ENCODE assay signal across 41 mouse cellular contexts in genomic region chr3:60003622-60004021, GRCm38 (mm10). TPM values are rescaled to one million over a fixed set of nuclear protein-coding genes. Genes with fewer than 3 reads are reported as not detected.
"Had no signal": no experiment of that assay in that cellular context is flagged by ENCODE, and none has a peak within 500 bp of the region (broad histone marks: within the 10 kb centered on the region; RNA-seq: fewer than 3 reads in every experiment).

No protein-coding gene starts in this region.

- DNase-seq: heart, postnatal 10 days; heart, postnatal 14 days; heart, postnatal 36 days; heart, postnatal 4 days; kidney, adult 11 months; kidney, adult 18-20 months; kidney, adult 2 months; kidney, adult 8-10 months; kidney, adult 9 months; kidney, postnatal 10 days; kidney, postnatal 14 days; kidney, postnatal 25 days; kidney, postnatal 36 days; kidney, postnatal 4 days; layer of hippocampus, adult 9-11 months; layer of hippocampus, postnatal 36 days had no signal

- H3K4me1 ChIP-seq: heart, embryonic 10.5 days; heart, embryonic 12.5 days; heart, embryonic 13.5 days; heart, embryonic 15.5 days; hindbrain, embryonic 10.5 days; hindbrain, embryonic 12.5 days; hindbrain, embryonic 13.5 days; hindbrain, embryonic 15.5 days; kidney, embryonic 15.5 days had no signal

- H3K9ac ChIP-seq: heart, embryonic 12.5 days; heart, embryonic 13.5 days; heart, embryonic 15.5 days; hindbrain, embryonic 12.5 days; hindbrain, embryonic 13.5 days; hindbrain, embryonic 14.5 days; hindbrain, embryonic 15.5 days; kidney, embryonic 15.5 days had no signal

- H3K27ac ChIP-seq: heart, embryonic 10.5 days; heart, embryonic 13.5 days; heart, embryonic 15.5 days; hindbrain, embryonic 10.5 days; hindbrain, embryonic 12.5 days; hindbrain, embryonic 13.5 days; hindbrain, embryonic 14.5 days; hindbrain, embryonic 15.5 days; hindbrain, postnatal 0 days; kidney, embryonic 15.5 days; kidney, postnatal 0 days; layer of hippocampus, adult 2 months; left cerebral cortex, adult 2 months had no signal

- H3K4me2 ChIP-seq: heart, embryonic 11.5 days; heart, embryonic 12.5 days; heart, embryonic 13.5 days; heart, embryonic 15.5 days; hindbrain, embryonic 12.5 days; hindbrain, embryonic 13.5 days; hindbrain, embryonic 14.5 days; hindbrain, embryonic 15.5 days; kidney, embryonic 15.5 days had no signal

- H3K9me3 ChIP-seq: heart, embryonic 10.5 days; heart, embryonic 12.5 days; heart, embryonic 13.5 days; heart, embryonic 15.5 days; hindbrain, embryonic 10.5 days; hindbrain, embryonic 12.5 days; hindbrain, embryonic 13.5 days; hindbrain, embryonic 15.5 days; kidney, embryonic 15.5 days had no signal

- ATAC-seq: hindbrain, embryonic 16.5 days; hindbrain, postnatal 0 days; inflammation-experienced regulatory T-cells, adult 6 months had no signal

- H3K36me3 ChIP-seq: heart, embryonic 10.5 days; heart, embryonic 12.5 days; heart, embryonic 13.5 days; heart, embryonic 15.5 days; hindbrain, embryonic 10.5 days; hindbrain, embryonic 12.5 days; hindbrain, embryonic 13.5 days; hindbrain, embryonic 15.5 days; kidney, embryonic 15.5 days had no signal

- H3K27me3 ChIP-seq: heart, embryonic 12.5 days; heart, embryonic 13.5 days; heart, embryonic 15.5 days; hindbrain, embryonic 12.5 days; hindbrain, embryonic 13.5 days; hindbrain, embryonic 15.5 days; kidney, embryonic 15.5 days had no signal

- H3K4me3 ChIP-seq: heart, embryonic 10.5 days; heart, embryonic 12.5 days; heart, embryonic 13.5 days; heart, embryonic 15.5 days; hindbrain, embryonic 10.5 days; hindbrain, embryonic 12.5 days; hindbrain, embryonic 13.5 days; hindbrain, embryonic 15.5 days; kidney, embryonic 15.5 days; layer of hippocampus, adult 2 months; left cerebral cortex, adult 2 months had no signal

RNA-seq across cellular contexts. Expression of gene Aadacl2, which starts 2.9 kb away (rescaled TPM):
- polyA plus RNA-seq: heart, embryonic 10.5 days; heart, embryonic 11.5 days; heart, embryonic 12.5 days; heart, embryonic 13.5 days; heart, embryonic 14.5 days; heart, embryonic 15.5 days; heart, embryonic 16.5 days; heart, postnatal 0 days; hindbrain, embryonic 10.5 days; hindbrain, embryonic 11.5 days; hindbrain, embryonic 12.5 days; hindbrain, embryonic 13.5 days; hindbrain, embryonic 14.5 days; hindbrain, embryonic 15.5 days; hindbrain, embryonic 16.5 days; hindbrain, postnatal 0 days; inflammation-experienced regulatory T-cells, adult 6 months; intestine, embryonic 14.5 days; kidney, adult 2 months; kidney, embryonic 14.5 days; kidney, embryonic 15.5 days; kidney, embryonic 16.5 days; kidney, postnatal 0 days; large intestine, adult 2 months had no signal

RNA-seq across cellular contexts. Expression of gene Aadac, which starts 21.9 kb away (rescaled TPM):
- polyA plus RNA-seq: heart, embryonic 14.5 days; hindbrain, embryonic 10.5 days; hindbrain, embryonic 11.5 days; hindbrain, embryonic 12.5 days; hindbrain, embryonic 13.5 days; hindbrain, embryonic 14.5 days; hindbrain, embryonic 15.5 days; hindbrain, embryonic 16.5 days; hindbrain, postnatal 0 days; inflammation-experienced regulatory T-cells, adult 6 months had no signal
